Mouse (Mus musculus) forebrain, embryonic 12.5 days (tissue): Measurements from ENCODE around the gene Btbd9. TPM values are rescaled to one million over a fixed set of nuclear protein-coding genes. Genes with fewer than 3 reads are reported as not detected.

ENCODE experiments used
- ATAC-seq: fragments of 200-750 bp; cut with Nextera tagmentation; 2 replicates; pipeline ENCODE4 v1.8.0; 2017; ENCODE audit warnings: moderate TSS enrichment; ENCODE audit not compliant: low FRiP score
- H3K27ac ChIP-seq: fragments of 300-500 bp; sonication (generic); 2 replicates; pipeline ENCODE4 v1.5.1; 2016; ENCODE audit warnings: mild to moderate bottlenecking
- H3K27me3 ChIP-seq: fragments of 300-500 bp; sonication (generic); 2 replicates; pipeline ENCODE4 v1.6.1; 2016; ENCODE audit warnings: mild to moderate bottlenecking
- H3K36me3 ChIP-seq: fragments of 300-500 bp; sonication (generic); replicated peaks from 2 replicates; pipeline ENCODE4 v1.6.1; 2016; ENCODE audit warnings: mild to moderate bottlenecking
- H3K4me1 ChIP-seq: fragments of 300-500 bp; sonication (generic); 2 replicates; pipeline ENCODE4 v1.6.1; 2016
- H3K4me2 ChIP-seq: fragments of 300-500 bp; sonication (generic); 2 replicates; pipeline ENCODE4 v1.6.1; 2016; ENCODE audit warnings: mild to moderate bottlenecking, moderate library complexity
- H3K4me3 ChIP-seq: fragments of 300-500 bp; sonication (generic); replicated peaks from 2 replicates; pipeline ENCODE4 v1.5.1; 2016; ENCODE audit warnings: mild to moderate bottlenecking
- H3K9ac ChIP-seq: fragments of 300-500 bp; sonication (generic); 2 replicates; pipeline ENCODE4 v1.6.1; 2016; ENCODE audit warnings: mild to moderate bottlenecking
- H3K9me3 ChIP-seq: fragments of 300-500 bp; sonication (generic); 2 replicates; pipeline ENCODE4 v1.6.1; 2016
- WGBS: fragments of 180-500 bp; shearing (Covaris S2); methylation state at CpG from one replicate; pipeline ENCODE4 v1.1.7; 2016; 5-methylcytosine and 5-hydroxymethylcytosine counted together
- polyA plus RNA-seq: library from polyadenylated mRNA; unstranded; fragments of >200 nt; fragmentation: Nextera tagmentation; extraction: Ambion mirVana; gene quantifications from 2 replicates; pipeline ENCODE4 v1.2.1, GENCODE M21; 2016

The Btbd9 gene
- polyA plus RNA-seq, 1 experiment from 2014 or later, result 85.9 TPM

DNA sequence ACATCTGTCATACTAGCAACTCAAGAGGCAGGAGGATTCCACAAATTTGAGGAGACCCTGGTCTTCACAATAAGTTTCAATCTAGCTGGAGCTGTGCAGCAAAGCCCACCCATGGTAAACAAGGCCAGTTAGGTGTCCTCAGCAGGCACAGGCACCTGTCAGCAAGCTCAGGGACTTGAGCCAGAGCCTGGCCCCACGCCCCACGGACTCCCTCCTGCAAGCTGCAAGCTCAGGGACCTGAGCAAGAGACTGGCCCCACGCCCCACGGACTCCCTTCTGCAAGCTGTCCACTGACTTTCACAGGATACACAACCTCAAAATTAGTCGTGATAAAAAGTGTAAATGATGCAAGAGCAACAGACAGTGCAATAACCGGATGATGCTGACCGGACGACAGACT, 307.8 kb downstream of the Btbd9 start:
- WGBS, result 90% methylated on average over 8 of the region's 8 CpGs
- 0 out of 2 replicates have a peak, but pooled peaks cover 4% of the 10 kb centered on the region for H3K4me1 ChIP-seq
- 0 out of 2 replicates have a peak, but pooled peaks cover 4% of the 10 kb centered on the region for H3K27me3 ChIP-seq
- H3K27ac ChIP-seq, result no peak overlapping the region
- 0 out of 2 replicates have a peak, but pooled peaks cover 7% of the 10 kb centered on the region for H3K36me3 ChIP-seq
- H3K9me3 ChIP-seq, result no peaks in the 10 kb centered on the region
- no peak overlapping the region for H3K9ac ChIP-seq
- no peak overlapping the region for H3K4me3 ChIP-seq
- no peak for ATAC-seq
- no peak overlapping the region for H3K4me2 ChIP-seq

DNA sequence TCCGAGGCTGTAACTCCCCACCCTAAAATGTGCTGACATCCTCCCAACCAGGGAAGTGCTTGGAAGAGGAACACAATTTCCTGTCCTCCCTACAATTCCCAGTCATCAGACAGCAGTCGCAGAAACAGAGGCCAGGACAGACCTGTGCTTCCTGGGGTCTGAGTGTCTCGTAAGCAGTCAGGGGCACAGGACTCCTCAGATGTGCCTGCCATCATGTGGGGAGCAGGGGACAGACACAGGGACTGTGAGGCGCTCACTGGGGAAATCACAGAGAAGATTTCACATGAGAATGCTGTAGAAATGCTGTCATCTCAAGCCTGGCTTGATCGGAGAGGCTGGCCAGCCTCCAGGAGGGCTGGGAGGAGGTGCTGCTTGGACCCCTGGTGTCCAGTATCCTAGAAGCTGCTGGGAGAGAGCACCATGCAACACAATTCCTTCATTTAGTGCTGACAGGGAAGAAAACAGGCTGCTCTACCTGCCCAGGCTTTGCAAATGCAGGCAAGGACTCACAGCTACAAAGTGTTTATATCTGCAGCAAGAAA, 308.8 kb downstream of the Btbd9 start:
- peaks cover 14% of the 10 kb centered on the region for H3K4me1 ChIP-seq
- H3K27ac ChIP-seq, result 0 out of 2 replicates have a peak overlapping the region, but pooled peaks have one; percentile 5
- H3K4me3 ChIP-seq, result no peak overlapping the region
- H3K27me3 ChIP-seq, result 0 out of 2 replicates have a peak, but pooled peaks cover 4% of the 10 kb centered on the region
- 0 out of 2 replicates have a peak, but pooled peaks cover 4% of the 10 kb centered on the region for H3K36me3 ChIP-seq
- H3K9me3 ChIP-seq, result no peaks in the 10 kb centered on the region
- H3K9ac ChIP-seq, result no peak overlapping the region
- 86% methylated on average over 5 of the region's 5 CpGs for WGBS
- no peak overlapping the region for H3K4me2 ChIP-seq
- no peak for ATAC-seq

DNA sequence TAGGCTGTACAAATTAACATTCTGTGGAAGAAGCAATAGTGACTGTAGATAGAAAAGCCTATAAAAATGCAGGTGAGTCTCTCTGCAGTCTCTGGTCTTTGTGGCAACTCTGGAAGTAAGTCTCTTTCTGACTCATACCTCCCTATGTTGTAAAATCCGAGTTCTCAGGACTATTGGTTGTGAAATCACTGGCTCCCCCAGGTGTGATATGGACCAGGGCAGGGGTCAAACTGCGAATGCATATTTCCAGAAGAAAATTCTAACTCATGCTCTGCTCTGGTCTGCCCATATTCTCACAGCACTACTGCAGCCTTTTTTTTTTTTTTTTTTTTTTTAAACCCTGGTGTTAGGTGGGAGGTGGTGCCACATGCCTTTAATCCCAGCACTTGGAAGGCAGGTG, 312.8 kb downstream of the Btbd9 start:
- H3K4me3 ChIP-seq, result no peak overlapping the region
- WGBS, result 77% methylated on average over 2 of the region's 2 CpGs
- no peaks in the 10 kb centered on the region for H3K9me3 ChIP-seq
- H3K27me3 ChIP-seq, result 0 out of 2 replicates have a peak, but pooled peaks cover 4% of the 10 kb centered on the region
- 0 out of 2 replicates have a peak, but pooled peaks cover 4% of the 10 kb centered on the region for H3K36me3 ChIP-seq
- no peak overlapping the region for H3K4me2 ChIP-seq
- no peak overlapping the region for H3K27ac ChIP-seq
- H3K4me1 ChIP-seq, result peaks cover 41% of the 10 kb centered on the region
- no peak for ATAC-seq
- H3K9ac ChIP-seq, result no peak overlapping the region

DNA sequence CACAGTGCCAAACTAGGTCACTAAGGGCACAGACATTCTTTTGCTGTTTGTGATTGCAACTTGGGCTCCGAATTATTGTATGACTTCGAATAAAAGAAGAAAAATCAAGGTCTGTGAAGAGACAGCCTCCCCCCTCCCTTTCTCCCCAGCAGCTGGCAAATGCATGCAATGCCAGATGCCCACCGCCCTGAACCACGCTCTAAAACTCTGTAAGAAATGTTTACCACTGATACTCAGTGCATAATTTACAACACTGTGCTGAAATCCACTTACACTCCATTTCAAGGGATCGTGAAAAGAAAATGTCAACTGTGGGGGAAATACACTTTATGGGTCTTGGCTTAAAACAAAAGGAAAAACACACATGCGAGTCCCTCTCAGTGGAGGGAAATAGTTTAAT, 313.3 kb downstream of the Btbd9 start:
- peak overlapping the region; percentile 25; the same call in 1 of the 2 replicates for H3K27ac ChIP-seq
- peaks cover 46% of the 10 kb centered on the region for H3K4me1 ChIP-seq
- WGBS, result 76% methylated on average over 6 of the region's 6 CpGs
- no peak for ATAC-seq
- 0 out of 2 replicates have a peak, but pooled peaks cover 4% of the 10 kb centered on the region for H3K27me3 ChIP-seq
- H3K4me3 ChIP-seq, result no peak overlapping the region
- H3K9ac ChIP-seq, result no peak overlapping the region
- H3K4me2 ChIP-seq, result no peak overlapping the region
- 0 out of 2 replicates have a peak, but pooled peaks cover 4% of the 10 kb centered on the region for H3K36me3 ChIP-seq
- no peaks in the 10 kb centered on the region for H3K9me3 ChIP-seq

DNA sequence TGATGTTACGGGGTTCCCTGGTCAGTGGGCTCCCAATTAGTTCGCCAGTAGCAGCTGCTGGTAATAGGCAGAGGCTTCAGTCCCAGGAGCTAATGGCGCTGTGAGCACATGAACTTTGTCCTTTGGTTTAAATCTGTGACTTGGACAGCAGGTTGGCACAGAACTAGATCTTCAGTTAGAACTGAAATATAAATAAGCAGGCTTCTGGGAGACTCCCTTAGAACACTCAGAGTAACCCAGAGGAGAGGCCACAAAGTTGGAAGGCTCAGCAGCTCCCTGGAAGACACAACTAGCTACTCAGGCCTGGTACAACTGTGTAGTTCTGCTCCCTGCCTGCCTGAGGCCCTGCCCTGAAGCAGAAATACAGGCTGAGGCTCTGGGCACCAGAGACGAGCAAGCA, 313.8 kb downstream of the Btbd9 start:
- ATAC-seq, result no peak
- Histone ChIP-seq H3K9me3 (no peaks in the 10 kb centered on the region), H3K4me3 (no peak overlapping the region), H3K9ac (no peak overlapping the region), H3K4me1 (peaks cover 49% of the 10 kb centered on the region), H3K4me2 (no peak overlapping the region), H3K27me3 (0 out of 2 replicates have a peak, but pooled peaks cover 1% of the 10 kb centered on the region), H3K27ac (peak overlapping the region; percentile 25), H3K36me3 (0 out of 2 replicates have a peak, but pooled peaks cover 4% of the 10 kb centered on the region)
- 66% methylated on average over 4 of the region's 4 CpGs for WGBS

DNA sequence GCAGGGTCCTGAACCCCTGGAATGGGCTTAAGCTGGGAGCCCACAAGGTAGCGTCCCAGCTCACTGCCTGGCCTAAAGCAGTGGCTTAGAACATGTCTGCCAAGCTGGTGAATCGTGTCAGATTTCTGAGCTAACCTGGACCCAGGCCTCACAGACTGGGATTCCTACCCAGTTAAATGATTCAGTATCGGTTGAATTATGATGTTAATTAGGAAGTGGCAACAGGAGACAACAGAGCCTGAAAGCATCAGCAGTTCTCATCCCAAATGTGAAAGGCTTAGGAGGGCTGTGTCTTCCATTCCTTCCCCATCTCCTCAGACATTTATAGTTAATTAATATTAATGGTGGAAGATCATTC, 314.3 kb downstream of the Btbd9 start:
- H3K9me3 ChIP-seq, result no peaks in the 10 kb centered on the region
- H3K27me3 ChIP-seq, result no peaks in the 10 kb centered on the region
- peaks cover 50% of the 10 kb centered on the region for H3K4me1 ChIP-seq
- H3K27ac ChIP-seq, result no peak overlapping the region
- no peak overlapping the region for H3K9ac ChIP-seq
- ATAC-seq, result no peak
- 0 out of 2 replicates have a peak, but pooled peaks cover 4% of the 10 kb centered on the region for H3K36me3 ChIP-seq
- 52% methylated on average over 3 of the region's 3 CpGs for WGBS
- no peak overlapping the region for H3K4me2 ChIP-seq
- no peak overlapping the region for H3K4me3 ChIP-seq

DNA sequence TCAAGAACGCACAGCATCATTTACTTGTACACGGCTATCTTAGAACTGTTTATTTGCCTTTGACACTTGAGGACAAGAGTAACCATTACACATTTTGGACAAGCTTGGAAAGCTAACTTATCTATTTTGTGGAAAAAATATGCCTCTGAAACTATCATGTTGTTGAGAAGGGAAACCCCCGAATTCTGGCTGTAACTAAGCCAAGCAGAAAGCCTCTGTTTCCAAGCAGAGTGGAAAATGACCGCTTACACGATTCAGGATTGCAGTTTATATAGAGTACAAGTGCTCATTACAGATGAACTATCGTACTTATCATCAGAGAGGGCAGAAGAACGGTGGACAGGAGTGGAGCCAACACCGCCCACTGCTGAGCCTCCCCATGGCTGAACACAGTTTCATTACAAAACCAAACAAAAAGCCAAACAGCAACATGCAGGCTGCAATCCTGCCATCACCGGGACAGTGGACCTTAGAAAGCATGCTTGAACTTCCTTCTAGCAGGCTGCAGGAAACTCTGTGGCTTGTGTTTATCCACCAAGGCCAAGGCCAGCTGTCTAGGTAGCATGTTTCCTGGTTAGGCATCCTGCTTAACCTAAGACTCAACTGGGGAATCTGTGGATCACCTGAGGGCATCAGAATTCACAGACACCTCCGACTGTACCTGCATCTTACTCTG, 314.8 kb downstream of the Btbd9 start:
- Histone ChIP-seq H3K4me1 (peaks cover 55% of the 10 kb centered on the region), H3K36me3 (no peaks in the 10 kb centered on the region), H3K27ac (no peak overlapping the region), H3K4me2 (no peak overlapping the region), H3K9ac (no peak overlapping the region), H3K27me3 (no peaks in the 10 kb centered on the region), H3K4me3 (no peak overlapping the region), H3K9me3 (no peaks in the 10 kb centered on the region)
- no peak for ATAC-seq
- WGBS, result 73% methylated on average over 10 of the region's 10 CpGs

DNA sequence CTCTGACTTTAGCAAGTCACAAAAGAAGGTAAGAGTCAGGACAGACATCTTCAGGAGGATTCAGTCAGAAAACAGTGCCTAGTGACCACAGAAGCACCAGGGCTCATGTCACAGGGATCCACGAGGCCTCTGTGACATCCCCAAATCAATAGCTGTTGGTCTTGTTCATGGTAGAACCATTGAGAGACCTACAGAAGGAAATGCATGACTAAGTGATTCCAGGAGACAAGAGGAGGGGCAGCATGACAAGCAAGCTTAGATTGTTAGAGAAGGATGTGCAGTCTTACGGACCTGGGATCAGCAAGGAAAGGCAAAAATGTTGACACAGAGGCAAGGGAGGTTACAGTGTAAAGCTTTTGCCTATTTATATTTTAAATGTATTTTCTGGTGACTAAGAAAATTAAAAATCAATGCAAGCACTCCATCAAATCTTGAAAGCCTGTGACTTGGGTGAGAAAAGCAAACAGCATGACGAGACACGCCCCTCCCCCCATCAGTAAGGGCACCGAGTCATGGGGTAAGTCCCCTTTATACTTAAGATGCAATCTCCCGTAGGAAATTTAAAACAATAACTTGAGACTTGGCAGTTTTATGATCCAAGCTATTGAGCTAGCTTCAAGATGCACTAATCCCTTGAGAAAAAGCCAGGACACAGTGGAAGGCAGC, 315.5 kb downstream of the Btbd9 start:
- peaks cover 61% of the 10 kb centered on the region for H3K4me1 ChIP-seq
- no peak overlapping the region for H3K27ac ChIP-seq
- no peak for ATAC-seq

DNA sequence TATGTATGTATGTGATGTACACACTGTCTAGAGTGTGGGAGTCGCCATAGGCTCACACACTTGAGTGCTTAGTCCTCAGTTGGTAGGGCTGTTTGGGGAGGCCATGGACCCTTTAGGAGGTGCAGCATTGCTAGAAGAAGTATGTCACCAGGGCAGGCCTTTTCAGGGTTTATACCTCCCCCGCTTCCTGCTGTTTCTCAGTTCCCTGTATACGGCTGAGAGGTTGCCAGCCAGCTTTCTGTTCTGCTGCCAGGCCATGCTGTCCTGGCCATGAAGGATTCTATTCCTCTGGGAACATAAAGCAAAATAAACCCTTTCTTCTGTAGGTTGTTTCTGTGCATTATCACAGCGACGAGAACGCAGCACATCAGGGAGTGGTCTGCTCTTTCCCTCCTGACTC, 316.4 kb downstream of the Btbd9 start:
- WGBS, result 81% methylated on average over 6 of the region's 6 CpGs
- no peak overlapping the region for H3K27ac ChIP-seq

More for the DNA sequence above, 315.5 kb downstream of the Btbd9 start:
- Histone ChIP-seq H3K27me3 (no peaks in the 10 kb centered on the region), H3K36me3 (no peaks in the 10 kb centered on the region), H3K9ac (no peak overlapping the region), H3K9me3 (no peaks in the 10 kb centered on the region), H3K4me2 (no peak overlapping the region), H3K4me3 (no peak overlapping the region)
- 66% methylated on average over 6 of the region's 6 CpGs for WGBS

DNA sequence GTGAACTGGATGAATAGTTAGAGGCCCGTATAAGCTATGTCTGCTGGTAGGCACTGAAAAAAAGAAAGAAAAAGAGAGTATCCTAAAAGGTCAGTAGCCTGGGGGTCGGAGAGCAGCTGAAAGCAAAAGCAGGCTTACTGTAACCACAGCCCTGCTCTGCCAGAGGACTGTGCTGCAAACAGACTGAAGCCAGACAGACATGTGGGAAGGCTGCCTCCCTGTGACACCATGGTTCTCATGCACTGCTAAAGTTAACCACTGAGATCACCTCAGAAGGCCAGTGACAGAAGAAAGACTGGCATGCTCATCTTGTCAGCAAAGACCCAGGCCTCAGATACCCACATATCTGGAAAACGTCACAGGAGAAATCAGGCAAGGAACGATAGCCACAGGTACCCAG, 317.8 kb downstream of the Btbd9 start:
- no peak for ATAC-seq
- 72% methylated on average over 4 of the region's 4 CpGs for WGBS
- Histone ChIP-seq H3K4me3 (no peak overlapping the region), H3K4me2 (no peak overlapping the region), H3K27me3 (no peaks in the 10 kb centered on the region), H3K4me1 (peaks cover 80% of the 10 kb centered on the region), H3K27ac (no peak overlapping the region), H3K36me3 (no peaks in the 10 kb centered on the region), H3K9ac (no peak overlapping the region), H3K9me3 (no peaks in the 10 kb centered on the region)

More for the DNA sequence above, 316.4 kb downstream of the Btbd9 start:
- ATAC-seq, result no peak
- no peak overlapping the region for H3K4me2 ChIP-seq
- H3K36me3 ChIP-seq, result no peaks in the 10 kb centered on the region
- H3K4me3 ChIP-seq, result no peak overlapping the region
- no peak overlapping the region for H3K9ac ChIP-seq
- no peaks in the 10 kb centered on the region for H3K9me3 ChIP-seq
- peaks cover 70% of the 10 kb centered on the region for H3K4me1 ChIP-seq
- no peaks in the 10 kb centered on the region for H3K27me3 ChIP-seq

DNA sequence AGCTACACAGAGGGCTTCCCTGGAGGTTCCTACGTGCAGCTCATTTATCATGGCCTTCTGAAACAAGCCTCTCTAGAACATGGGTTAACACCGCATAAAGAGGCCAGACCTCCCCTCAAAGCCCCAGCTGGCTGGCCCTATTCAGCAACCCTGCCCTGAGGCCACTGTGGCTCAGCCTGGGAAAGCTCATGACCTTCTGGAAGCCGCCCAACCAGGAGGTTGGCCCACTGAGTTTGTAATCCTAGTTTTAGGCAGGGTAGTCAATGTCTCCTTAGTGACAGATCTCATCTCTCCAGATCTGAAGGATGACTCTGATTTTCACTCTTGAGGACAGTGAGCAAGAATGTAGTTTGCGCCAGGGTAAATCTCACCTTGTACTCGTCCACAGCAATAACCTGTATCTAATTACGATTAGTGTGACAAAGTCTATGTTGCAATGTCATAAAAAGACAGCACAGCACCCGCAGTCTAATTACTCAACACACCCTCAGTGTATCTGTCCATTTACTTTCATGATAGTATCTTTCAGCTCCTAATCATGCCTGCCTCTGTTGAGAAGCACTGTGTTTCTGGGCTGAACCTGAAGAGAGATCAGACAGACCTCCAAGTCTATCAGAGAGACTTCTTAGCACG, 320.2 kb downstream of the Btbd9 start:
- no peaks in the 10 kb centered on the region for H3K27me3 ChIP-seq
- no peak overlapping the region for H3K9ac ChIP-seq
- H3K4me2 ChIP-seq, result no peak overlapping the region
- no peaks in the 10 kb centered on the region for H3K36me3 ChIP-seq
- no peaks in the 10 kb centered on the region for H3K9me3 ChIP-seq
- H3K4me1 ChIP-seq, result peaks cover 56% of the 10 kb centered on the region
- no peak for ATAC-seq
- H3K27ac ChIP-seq, result peak overlapping the region; percentile 65; the same call in 1 of the 2 replicates
- no peak overlapping the region for H3K4me3 ChIP-seq
- whole genome bisulfite sequencing, result 77% methylated on average over 8 of the region's 8 CpGs

DNA sequence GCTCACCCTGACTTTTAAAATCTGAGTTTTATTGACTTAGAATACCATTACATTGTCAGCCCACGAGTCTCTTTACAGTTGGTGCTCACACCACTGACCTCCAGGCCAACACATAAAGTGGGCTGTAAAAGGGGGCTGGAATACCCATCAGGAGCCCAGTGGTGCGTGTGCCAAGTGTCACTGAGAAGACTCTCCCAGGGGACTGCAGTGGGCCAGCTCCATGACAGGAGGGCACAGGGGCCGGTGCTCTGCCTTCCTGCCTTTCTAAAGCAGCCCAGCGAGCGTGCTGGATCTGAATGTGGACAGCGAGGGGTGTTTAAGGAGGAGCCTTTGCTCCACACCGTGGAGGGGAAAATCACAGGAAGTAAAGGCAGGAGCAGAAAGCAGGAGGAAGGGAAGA, 322.4 kb downstream of the Btbd9 start:
- 68% methylated on average over 7 of the region's 7 CpGs for WGBS
- no peaks in the 10 kb centered on the region for H3K27me3 ChIP-seq
- H3K4me1 ChIP-seq, result peaks cover 54% of the 10 kb centered on the region
- no peak overlapping the region for H3K27ac ChIP-seq
- H3K9ac ChIP-seq, result no peak overlapping the region
- no peaks in the 10 kb centered on the region for H3K36me3 ChIP-seq
- H3K9me3 ChIP-seq, result no peaks in the 10 kb centered on the region
- H3K4me3 ChIP-seq, result no peak overlapping the region
- no peak overlapping the region for H3K4me2 ChIP-seq
- ATAC-seq, result no peak
